ENCODE assay signal across 13 mouse cellular contexts in genomic region chr11:52384667-52385066, GRCm38 (mm10). TPM values are rescaled to one million over a fixed set of nuclear protein-coding genes. Genes with fewer than 3 reads are reported as not detected.
DNase-seq lines count a peak whose midpoint lies in the region; ATAC-seq lines count a peak whose summit lies in the region.
"Had no signal": no experiment of that assay in that cellular context is flagged by ENCODE, and none has a peak within 500 bp of the region (broad histone marks: within the 10 kb centered on the region; RNA-seq: fewer than 3 reads in every experiment).

No protein-coding gene starts in this region.

- no peak overlapping the region for H3K4me2 ChIP-seq in hindbrain, embryonic 14.5 days (replicated peaks)
- H3K4me2 ChIP-seq in hindbrain, embryonic 16.5 days (ENCODE audit: low read length): no peak overlapping the region

- H3K27ac ChIP-seq in hindbrain, embryonic 14.5 days: no peak overlapping the region
- no peak overlapping the region for H3K27ac ChIP-seq in hindbrain, embryonic 16.5 days (ENCODE audit: low read depth, low read length)

- no peak for ATAC-seq in hindbrain, embryonic 14.5 days (ENCODE audit: low FRiP score)
- ATAC-seq in hindbrain, embryonic 16.5 days: no peak

- no peak overlapping the region for H3K4me3 ChIP-seq in hindbrain, embryonic 14.5 days (replicated peaks; ENCODE audit: low read length)
- H3K4me3 ChIP-seq in hindbrain, embryonic 16.5 days (ENCODE audit: low read length): no peak overlapping the region
- H3K4me3 ChIP-seq: erythroblast, embryonic 14.5 days had no signal

- no peaks in the 10 kb centered on the region for H3K27me3 ChIP-seq in hindbrain, embryonic 14.5 days (ENCODE audit: control insufficient read depth, insufficient read depth, low read length)
- H3K27me3 ChIP-seq in hindbrain, embryonic 16.5 days (replicated peaks; ENCODE audit: control insufficient read depth, insufficient read depth, low read length): no peaks in the 10 kb centered on the region

- H3K9ac ChIP-seq in hindbrain, embryonic 14.5 days: no peak overlapping the region
- H3K9ac ChIP-seq in hindbrain, embryonic 16.5 days (ENCODE audit: low read depth, low read length): no peak overlapping the region

- H3K9me3 ChIP-seq in hindbrain, embryonic 14.5 days (ENCODE audit: control insufficient read depth, low read length): no peaks in the 10 kb centered on the region
- no peaks in the 10 kb centered on the region for H3K9me3 ChIP-seq in hindbrain, embryonic 16.5 days (ENCODE audit: control insufficient read depth, low read length)

- peak; percentile 68 for DNase-seq in hindbrain, embryonic 14.5 days (ENCODE audit: low spot score)
- DNase-seq in thymus, postnatal 0 days (ENCODE audit: low spot score): peak; percentile 38
- DNase-seq in thymus, postnatal 14 days: no peak
- DNase-seq in embryo, embryonic 11 days: peak; percentile 48
- DNase-seq in ovary, postnatal 14 days (ENCODE audit: low spot score): no peak
- DNase-seq in c-Kit-positive CD71-positive TER-119-positive erythroid progenitor cells, embryonic 14.5 days (ENCODE audit: low spot score): no peak
- DNase-seq: adrenal gland, postnatal 36 days; cerebellum, adult 8-10 months; kidney, postnatal 36 days; left cerebral cortex, postnatal 4 days; lung, postnatal 14 days had no signal

- WGBS in hindbrain, embryonic 14.5 days: 58% methylated on average over 3 of the region's 3 CpGs
- 57% methylated on average over 3 of the region's 3 CpGs for whole genome bisulfite sequencing in hindbrain, embryonic 16.5 days

- H3K4me1 ChIP-seq in hindbrain, embryonic 14.5 days (replicated peaks; ENCODE audit: control insufficient read depth, insufficient read depth, low read length): no peaks in the 10 kb centered on the region
- no peaks in the 10 kb centered on the region for H3K4me1 ChIP-seq in hindbrain, embryonic 16.5 days (ENCODE audit: control insufficient read depth, insufficient read depth, low read depth, low read length)

- peaks cover 86% of the 10 kb centered on the region for H3K36me3 ChIP-seq in hindbrain, embryonic 14.5 days (replicated peaks; ENCODE audit: control insufficient read depth, insufficient read depth)
- H3K36me3 ChIP-seq in hindbrain, embryonic 16.5 days (ENCODE audit: control insufficient read depth, insufficient read depth, low read length): peaks cover 51% of the 10 kb centered on the region

RNA-seq across cellular contexts. Expression of gene 9530068E07Rik, which starts 11.6 kb away (rescaled TPM):
- polyA plus RNA-seq in hindbrain, embryonic 14.5 days (2014; fragmentation: Nextera tagmentation; extraction: Ambion mirVana): 138 and 152 TPM in 2 replicates
- polyA plus RNA-seq in hindbrain, embryonic 16.5 days (2015; fragmentation: Nextera tagmentation; extraction: Ambion mirVana): 136 and 145 TPM in 2 replicates
- polyA plus RNA-seq in thymus, postnatal 0 days (2015; fragmentation: Nextera tagmentation; extraction: Ambion mirVana): 85.6 and 89.6 TPM in 2 replicates

RNA-seq across cellular contexts. Expression of gene Vdac1, which starts 24.0 kb away (rescaled TPM):
- polyA plus RNA-seq in hindbrain, embryonic 14.5 days (2014; fragmentation: Nextera tagmentation; extraction: Ambion mirVana): 295 and 334 TPM in 2 replicates
- polyA plus RNA-seq in hindbrain, embryonic 16.5 days (2015; fragmentation: Nextera tagmentation; extraction: Ambion mirVana): 411 and 440 TPM in 2 replicates
- 226 and 233 TPM in 2 replicates for polyA plus RNA-seq in thymus, postnatal 0 days (2015; fragmentation: Nextera tagmentation; extraction: Ambion mirVana)

Comparison
In these comparisons a context has a peak if more than half of its experiments do, and no peak if none do; other contexts are left out.
1. DNase-seq: peak in hindbrain, embryonic 14.5 days (single experiment), thymus, postnatal 0 days (single experiment) and embryo, embryonic 11 days (single experiment); none in thymus, postnatal 14 days (single experiment), ovary, postnatal 14 days (single experiment) and c-Kit-positive CD71-positive TER-119-positive erythroid progenitor cells, embryonic 14.5 days (single experiment).